Mouse (Mus musculus): ENCODE measurements around the gene Tnf. TPM values are rescaled to one million over a fixed set of nuclear protein-coding genes. Genes with fewer than 3 reads are reported as not detected.
"Not testable (repeated sequence)": the region's sequence is repeated elsewhere in the genome, so short reads cannot be mapped to it uniquely, and the experiment has no call there.

The Tnf gene
- polyA plus RNA-seq, 1 experiment from 2014 or later, result 0.12 TPM

GRCm38 (mm10) chr17:35241305-35242014 lies 39.7 kb upstream of the Tnf start, which contains the start of gene Ddx39b:
Ddx39b (plus strand) TSS chr17:35241746.
- H3K9ac ChIP-seq, result peak within 1 kb of the TSS; percentile 100
- ATAC-seq (ENCODE audit: extremely low read depth, insufficient number of reproducible peaks, low FRiP score, low TSS enrichment), result peak; percentile 78
- under 1% methylated on average over 69 of the region's 69 CpGs for WGBS
- peaks cover 40% of the 10 kb centered on the region for H3K36me3 ChIP-seq
- H3K4me1 ChIP-seq, result peaks cover 52% of the 10 kb centered on the region
- H3K27ac ChIP-seq (replicated peaks), result peak within 1 kb of the TSS; percentile 99
- H3K27me3 ChIP-seq (replicated peaks), result no peaks in the 10 kb centered on the region
- H3K4me3 ChIP-seq, result peak within 1 kb of the TSS; percentile 95
- H3K4me2 ChIP-seq, result peak within 1 kb of the TSS; percentile 73
- no peaks in the 10 kb centered on the region for H3K9me3 ChIP-seq

GRCm38 (mm10) chr17:35240384-35241304 lies 38.8 kb upstream of the Tnf start:
- Histone ChIP-seq H3K9ac (peak overlapping the region; percentile 100), H3K36me3 (peaks cover 31% of the 10 kb centered on the region), H3K4me2 (peak overlapping the region; percentile 73), H3K27me3 (replicated peaks) (no peaks in the 10 kb centered on the region), H3K4me1 (peaks cover 45% of the 10 kb centered on the region), H3K9me3 (no peaks in the 10 kb centered on the region), H3K27ac (replicated peaks) (peak overlapping the region; percentile 99), H3K4me3 (peak overlapping the region; percentile 95)
- no peak for ATAC-seq (ENCODE audit: extremely low read depth, insufficient number of reproducible peaks, low FRiP score, low TSS enrichment)
- 30% methylated on average over 12 of the region's 12 CpGs for WGBS

GRCm38 (mm10) chr17:35239700-35240099 lies 37.9 kb upstream of the Tnf start:
- H3K27me3 ChIP-seq (replicated peaks), result no peaks in the 10 kb centered on the region
- H3K27ac ChIP-seq (replicated peaks), result no peak overlapping the region
- H3K36me3 ChIP-seq, result peaks cover 22% of the 10 kb centered on the region
- no peak for ATAC-seq (ENCODE audit: extremely low read depth, insufficient number of reproducible peaks, low FRiP score, low TSS enrichment)
- no peak overlapping the region for H3K4me2 ChIP-seq
- no peak overlapping the region for H3K9ac ChIP-seq
- WGBS, result 70% methylated on average over 5 of the region's 5 CpGs
- H3K4me3 ChIP-seq, result no peak overlapping the region
- H3K9me3 ChIP-seq, result no peaks in the 10 kb centered on the region
- peaks cover 37% of the 10 kb centered on the region for H3K4me1 ChIP-seq

GRCm38 (mm10) chr17:35237504-35237903 lies 35.7 kb upstream of the Tnf start:
- ATAC-seq (ENCODE audit: extremely low read depth, insufficient number of reproducible peaks, low FRiP score, low TSS enrichment), result no peak
- Histone ChIP-seq H3K27ac (replicated peaks) (no peak overlapping the region), H3K4me2 (no peak overlapping the region), H3K9me3 (no peaks in the 10 kb centered on the region), H3K4me1 (peaks cover 42% of the 10 kb centered on the region), H3K36me3 (peaks cover 14% of the 10 kb centered on the region), H3K27me3 (replicated peaks) (no peaks in the 10 kb centered on the region), H3K9ac (0 out of 2 replicates have a peak overlapping the region, but pooled peaks have one; percentile 45), H3K4me3 (no peak overlapping the region)
- WGBS, result 79% methylated on average over 12 of the region's 12 CpGs

- no peaks in the 10 kb centered on the region for H3K27me3 ChIP-seq (replicated peaks)
- H3K9me3 ChIP-seq, result no peaks in the 10 kb centered on the region
- ATAC-seq (ENCODE audit: extremely low read depth, insufficient number of reproducible peaks, low FRiP score, low TSS enrichment), result no peak
- H3K4me2 ChIP-seq, result no peak overlapping the region
- peaks cover 47% of the 10 kb centered on the region for H3K4me1 ChIP-seq
- 0 out of 2 replicates have a peak overlapping the region, but pooled peaks have one; percentile 45 for H3K9ac ChIP-seq
- H3K4me3 ChIP-seq, result no peak overlapping the region
- H3K36me3 ChIP-seq, result peaks cover 18% of the 10 kb centered on the region
- no peak overlapping the region for H3K27ac ChIP-seq (replicated peaks)
- WGBS, result 67% methylated on average over 9 of the region's 9 CpGs
These were observed 35.2 kb upstream of the Tnf start for GRCm38 (mm10) chr17:35236996-35237395.

DNA sequence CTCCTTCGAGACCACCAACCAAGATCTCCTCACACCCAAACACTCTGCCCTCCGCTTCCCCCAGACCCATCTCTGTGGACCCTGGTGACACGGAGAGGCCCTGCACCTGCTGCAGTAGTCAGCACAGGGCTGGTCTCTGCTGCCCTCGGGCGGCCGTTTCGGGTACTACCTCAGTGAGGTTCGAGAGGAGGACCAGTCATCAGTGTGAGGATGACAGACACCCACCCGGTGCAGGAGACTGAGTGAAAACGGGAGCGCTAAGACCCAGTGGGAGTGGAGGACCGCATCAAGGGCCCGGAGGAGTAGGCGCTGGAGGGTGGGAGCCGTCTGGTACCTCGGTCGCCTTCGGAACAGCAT lies 34.6 kb upstream of the Tnf start:
- H3K27me3 ChIP-seq (replicated peaks), result no peaks in the 10 kb centered on the region
- ATAC-seq (ENCODE audit: extremely low read depth, insufficient number of reproducible peaks, low FRiP score, low TSS enrichment), result peak; percentile 45
- peaks cover 51% of the 10 kb centered on the region for H3K4me1 ChIP-seq
- WGBS, result 1% methylated on average over 18 of the region's 18 CpGs
- peak overlapping the region; percentile 74 for H3K4me3 ChIP-seq
- peak overlapping the region; percentile 91 for H3K4me2 ChIP-seq
- H3K27ac ChIP-seq (replicated peaks), result peak overlapping the region; percentile 98
- peaks cover 18% of the 10 kb centered on the region for H3K36me3 ChIP-seq
- no peaks in the 10 kb centered on the region for H3K9me3 ChIP-seq
- peak overlapping the region; percentile 94 for H3K9ac ChIP-seq

GRCm38 (mm10) chr17:35235614-35236389 lies 34.0 kb upstream of the Tnf start, which contains the start of gene Nfkbil1:
Nfkbil1 (minus strand) TSS chr17:35235792.
- H3K4me3 ChIP-seq, result peak within 1 kb of the TSS; percentile 74
- peak; percentile 65 for ATAC-seq (ENCODE audit: extremely low read depth, insufficient number of reproducible peaks, low FRiP score, low TSS enrichment)
- H3K36me3 ChIP-seq, result peaks cover 24% of the 10 kb centered on the region
- peak within 1 kb of the TSS; percentile 94 for H3K9ac ChIP-seq
- WGBS, result under 1% methylated on average over 35 of the region's 35 CpGs
- H3K9me3 ChIP-seq, result no peaks in the 10 kb centered on the region
- H3K4me1 ChIP-seq, result peaks cover 49% of the 10 kb centered on the region
- H3K4me2 ChIP-seq, result peak within 1 kb of the TSS; percentile 91
- H3K27me3 ChIP-seq (replicated peaks), result no peaks in the 10 kb centered on the region
- peak within 1 kb of the TSS; percentile 98 for H3K27ac ChIP-seq (replicated peaks)

GRCm38 (mm10) chr17:35234903-35235302 lies 33.1 kb upstream of the Tnf start:
- H3K4me2 ChIP-seq, result peak overlapping the region; percentile 91
- H3K27me3 ChIP-seq (replicated peaks), result no peaks in the 10 kb centered on the region
- ATAC-seq (ENCODE audit: extremely low read depth, insufficient number of reproducible peaks, low FRiP score, low TSS enrichment), result no peak
- peak overlapping the region; percentile 94 for H3K9ac ChIP-seq
- peak overlapping the region; percentile 74 for H3K4me3 ChIP-seq
- peaks cover 32% of the 10 kb centered on the region for H3K36me3 ChIP-seq
- H3K9me3 ChIP-seq, result no peaks in the 10 kb centered on the region
- WGBS, result 2% methylated on average over 30 of the region's 31 CpGs
- H3K27ac ChIP-seq (replicated peaks), result peak overlapping the region; percentile 98
- peaks cover 40% of the 10 kb centered on the region for H3K4me1 ChIP-seq

DNA sequence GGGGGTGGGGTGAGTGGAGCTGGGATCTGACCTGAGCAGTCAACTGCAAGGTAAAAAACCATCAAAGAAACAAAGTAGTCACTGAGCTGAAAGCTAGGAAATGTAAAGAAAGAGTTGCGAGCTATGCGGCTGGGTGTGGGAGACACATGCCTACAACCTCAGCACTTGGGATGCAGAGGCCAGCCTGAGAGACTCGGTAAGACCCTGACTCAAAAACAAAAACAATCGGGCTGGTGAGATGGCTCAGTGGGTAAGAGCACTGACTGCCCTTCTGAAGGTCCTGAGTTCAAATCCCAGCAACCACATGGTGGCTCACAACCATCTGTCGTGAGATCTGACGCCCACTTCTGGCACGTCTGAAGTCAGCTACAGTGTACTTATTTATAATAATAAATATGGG lies 32.3 kb upstream of the Tnf start:
- 76% methylated on average over 7 of the region's 7 CpGs for WGBS
- peaks cover 40% of the 10 kb centered on the region for H3K36me3 ChIP-seq
- H3K4me1 ChIP-seq, result peaks cover 37% of the 10 kb centered on the region
- ATAC-seq (ENCODE audit: extremely low read depth, insufficient number of reproducible peaks, low FRiP score, low TSS enrichment); H3K9me3 ChIP-seq; H3K27me3 ChIP-seq (replicated peaks): not testable (repeated sequence)
- peak overlapping the region; percentile 74 for H3K4me3 ChIP-seq
- H3K9ac ChIP-seq, result peak overlapping the region; percentile 94
- peak overlapping the region; percentile 98 for H3K27ac ChIP-seq (replicated peaks)
- peak overlapping the region; percentile 91 for H3K4me2 ChIP-seq

DNA sequence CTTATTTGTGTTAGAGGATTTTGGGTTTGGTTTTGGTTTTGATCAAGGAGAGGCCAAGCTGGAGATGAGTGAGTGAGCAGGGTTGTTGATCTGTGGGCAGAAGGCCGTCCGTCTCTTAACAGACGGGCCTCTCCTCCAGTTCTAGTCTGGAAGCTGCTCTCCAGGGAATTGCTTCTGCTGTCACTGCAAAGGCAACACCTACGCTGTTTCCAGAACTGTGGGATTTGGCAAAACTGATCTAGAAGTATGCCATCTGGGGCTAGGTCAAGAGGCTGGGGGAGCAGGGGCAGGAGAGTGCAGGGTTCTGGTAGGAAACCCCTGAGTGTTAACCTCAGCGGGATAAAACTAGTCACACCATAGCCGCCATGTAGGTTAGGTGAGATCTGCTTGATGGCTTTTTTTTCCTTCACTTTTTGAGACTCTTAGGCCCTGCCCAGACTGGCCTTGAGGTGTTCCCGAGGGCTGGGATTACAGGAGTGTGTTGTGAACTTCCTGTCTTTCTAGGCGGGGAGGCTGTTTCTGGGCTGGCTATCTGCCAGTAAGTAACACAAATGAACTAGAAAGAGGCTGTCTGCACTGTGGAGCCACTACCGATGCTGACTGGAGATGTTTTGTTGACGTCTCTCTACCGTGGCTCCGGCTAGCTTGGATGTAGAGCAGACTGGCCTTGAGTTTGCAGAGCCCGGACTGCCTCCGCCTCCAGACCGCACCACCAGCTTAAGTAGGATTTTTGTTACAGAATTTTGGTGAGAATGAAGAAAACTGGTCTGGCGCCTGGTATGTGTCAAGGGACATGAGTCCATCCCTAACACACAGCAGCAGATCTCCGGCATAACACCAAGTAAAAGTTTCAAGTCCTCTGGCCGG lies 31.5 kb upstream of the Tnf start, which contains the start of gene Atp6v1g2:
TSS of gene Atp6v1g2 (plus strand) at position 547 of the 867 bp plus-strand sequence.
- peak within 1 kb of the TSS; percentile 94 for H3K9ac ChIP-seq
- H3K9me3 ChIP-seq, result no peaks in the 10 kb centered on the region
- H3K4me2 ChIP-seq, result peak within 1 kb of the TSS; percentile 91
- peak within 1 kb of the TSS; percentile 98 for H3K27ac ChIP-seq (replicated peaks)
- peak within 1 kb of the TSS; percentile 74 for H3K4me3 ChIP-seq
- H3K4me1 ChIP-seq, result peaks cover 37% of the 10 kb centered on the region
- ATAC-seq (ENCODE audit: extremely low read depth, insufficient number of reproducible peaks, low FRiP score, low TSS enrichment), result no peak
- WGBS, result 53% methylated on average over 18 of the region's 18 CpGs
- H3K27me3 ChIP-seq (replicated peaks), result no peaks in the 10 kb centered on the region
- peaks cover 47% of the 10 kb centered on the region for H3K36me3 ChIP-seq
